Mouse (Mus musculus) 3T3-L1 (cell line): ENCODE results near the gene Polr3h.
A peak's percentile ranks its signal among the peaks of the same experiment; 100 is the strongest.

ENCODE experiments used
- DNase-seq: peaks from one replicate; pipeline ENCODE4 v3.0.0-alpha.2; 2015; ENCODE audit warnings: low read depth, low spot score

Polr3h gene

DNA sequence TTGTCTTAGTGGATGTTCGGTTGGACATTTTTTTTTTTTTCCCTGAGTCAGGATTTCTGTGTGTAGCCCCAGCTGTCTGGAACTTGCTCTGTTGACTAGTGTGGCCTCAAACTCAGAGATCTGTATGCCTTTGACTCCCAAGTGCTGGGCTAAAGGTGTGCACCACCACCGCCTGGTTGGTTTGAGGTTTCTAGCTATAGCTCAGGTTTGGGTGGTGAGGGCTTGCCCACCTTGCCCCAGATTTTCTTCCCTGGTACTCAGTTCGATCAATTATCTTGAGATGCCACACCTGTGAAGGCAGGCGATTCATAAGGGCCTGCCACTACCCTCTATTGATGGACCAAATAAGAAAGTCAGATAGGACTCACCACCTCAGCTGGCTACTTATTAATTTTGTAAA is 78.9 kb downstream of the Polr3h start:
- no peak for DNase-seq

- DNase-seq = no peak
Observed at GRCm38 (mm10) chr15:81846755-81847154, 79.3 kb downstream of the Polr3h start.

GRCm38 (mm10) chr15:81845724-81846123 is 80.3 kb downstream of the Polr3h start:
- peak; percentile 81 for DNase-seq

- no peak for DNase-seq
Observed at GRCm38 (mm10) chr15:81845033-81845625, 80.9 kb downstream of the Polr3h start.

DNA sequence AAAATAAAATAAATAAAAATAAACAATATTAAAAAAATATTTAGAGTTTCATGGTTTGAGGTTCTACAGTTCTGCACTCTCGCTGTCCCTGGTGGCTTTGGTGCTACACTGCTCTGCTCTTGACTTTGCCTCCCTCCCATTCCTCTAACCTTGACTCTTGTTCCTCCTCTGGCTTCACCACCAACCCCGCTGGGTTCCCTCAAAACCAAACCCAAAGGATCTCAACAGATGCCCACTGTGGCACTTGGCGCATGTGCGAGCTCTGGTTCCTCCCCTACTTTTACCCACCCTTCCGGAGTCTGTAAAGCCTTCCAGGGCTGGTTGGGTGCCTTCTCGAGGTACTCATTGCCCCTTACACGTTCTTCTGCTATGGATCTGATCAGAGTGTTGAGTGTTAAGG is 83.8 kb downstream of the Polr3h start:
- DNase-seq = no peak

- no peak for DNase-seq
Observed at GRCm38 (mm10) chr15:81840306-81840705, 85.7 kb downstream of the Polr3h start.

DNA sequence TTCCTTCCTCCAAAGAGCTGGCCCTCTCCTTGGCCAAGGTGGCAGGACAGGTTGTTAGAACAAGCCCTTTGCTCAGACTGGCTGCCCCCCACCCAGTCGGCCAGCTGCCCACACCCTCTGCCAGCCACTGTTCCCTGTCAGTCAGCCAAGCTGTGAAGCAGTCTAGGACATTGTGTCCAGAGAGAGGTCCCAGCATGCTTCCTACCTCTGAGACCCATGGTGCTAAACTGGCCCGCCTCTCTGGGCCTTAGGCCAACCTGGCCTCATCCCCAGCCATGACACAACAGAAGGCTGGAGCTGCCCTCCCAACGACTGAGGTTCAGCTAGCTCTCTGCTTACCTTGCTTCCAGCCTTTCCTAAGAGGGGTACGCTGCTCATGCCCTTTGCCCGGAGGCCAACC is 86.4 kb downstream of the Polr3h start:
- peak; percentile 88 for DNase-seq

- DNase-seq = no peak
Observed at GRCm38 (mm10) chr15:81838554-81839235, 87.3 kb downstream of the Polr3h start.
